Mouse (Mus musculus) layer of hippocampus, postnatal 25 days (tissue): ENCODE data around the gene Zc3h10. TPM values are rescaled to one million over a fixed set of nuclear protein-coding genes. Genes with fewer than 3 reads are reported as not detected.
A peak's percentile ranks its signal among the peaks of the same experiment; 100 is the strongest.
"Not testable (repeated sequence)": the region's sequence is repeated elsewhere in the genome, so short reads cannot be mapped to it uniquely, and the experiment has no call there.

Source experiments
- DNase-seq, 2 experiments: peaks; one replicate each; pipeline ENCODE4 v3.0.0; 2022; ENCODE audit warnings: mixed read lengths in 2 of 2, low spot score in 1 of 2; ENCODE audit errors: extremely low spot score in 1 of 2
- microRNA-seq, 2 experiments: library from miRNA; unstranded; fragments of <30 nt; microRNA quantifications; one replicate each; pipeline ENCODE4 v1.2.0; 2021
- total RNA-seq, 2 experiments: library from RNA; stranded (reverse); gene quantifications; 2 replicates each; pipeline ENCODE4 v1.2.3; 2021

Gene Zc3h10
- total RNA-seq, 2 experiments from 2014 or later, result 13.2 to 14.8 TPM

GRCm38 (mm10) chr10:128499116-128499671, 48.4 kb downstream of the Zc3h10 start:
- DNase-seq, result peak; percentile 52 to 53

DNA sequence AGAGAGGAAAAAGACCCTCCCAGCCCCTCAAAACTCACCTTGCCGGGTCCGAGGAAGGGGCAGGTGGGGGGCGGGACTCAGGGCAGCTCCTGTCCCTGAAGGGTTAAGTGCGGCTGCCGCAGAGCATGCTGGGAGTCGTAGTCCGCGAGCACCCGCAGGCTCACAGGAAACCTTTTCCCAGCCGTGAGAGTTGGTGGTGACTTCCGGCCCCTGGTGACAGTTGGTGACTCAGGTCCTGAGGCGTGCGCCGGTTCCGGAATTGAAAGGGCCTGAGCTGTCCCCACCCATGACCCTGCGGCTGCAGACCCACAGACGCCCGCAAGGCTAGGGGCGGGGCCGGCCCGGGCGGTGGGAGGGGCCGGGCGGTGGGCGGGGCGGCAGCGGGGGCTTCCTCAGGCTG, 49.0 kb downstream of the Zc3h10 start, which contains the start of gene Myl6b:
Myl6b (minus strand) TSS at position 96 of the 400 bp plus-strand sequence.
- DNase-seq, result peak; percentile 88

DNA sequence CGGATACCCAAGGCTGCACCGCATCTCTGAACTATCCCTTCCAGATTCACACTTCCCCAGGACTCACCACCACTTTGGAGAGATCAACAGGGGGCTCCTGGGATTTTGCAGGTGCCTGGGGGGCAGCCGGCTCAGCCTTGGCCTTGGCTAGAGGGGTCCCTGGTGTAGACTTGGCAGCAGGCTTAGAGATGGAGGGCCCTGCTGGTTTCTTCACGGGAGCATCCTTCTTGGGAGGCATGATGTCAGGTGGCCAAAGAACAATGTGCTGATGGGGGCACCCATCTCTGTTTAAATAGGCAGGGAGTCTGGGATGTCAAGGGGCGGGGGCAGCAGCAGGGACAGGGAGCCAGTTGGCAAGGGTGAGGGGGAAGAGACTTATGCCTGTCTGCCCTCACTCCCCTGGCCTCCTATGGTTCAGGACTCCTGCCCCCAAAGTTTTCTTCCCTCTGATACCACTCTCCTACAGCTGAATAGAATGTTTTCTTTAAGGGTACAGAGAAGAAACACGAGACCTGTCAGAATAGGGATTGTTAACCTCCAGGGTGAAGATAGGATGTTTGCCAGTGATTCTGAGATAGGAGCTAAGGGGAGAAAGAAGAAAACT, 50.3 kb downstream of the Zc3h10 start:
- DNase-seq, result no peak

- DNase-seq, result no peak
Measured at GRCm38 (mm10) chr10:128496509-128497077, 51.0 kb downstream of the Zc3h10 start.

DNA sequence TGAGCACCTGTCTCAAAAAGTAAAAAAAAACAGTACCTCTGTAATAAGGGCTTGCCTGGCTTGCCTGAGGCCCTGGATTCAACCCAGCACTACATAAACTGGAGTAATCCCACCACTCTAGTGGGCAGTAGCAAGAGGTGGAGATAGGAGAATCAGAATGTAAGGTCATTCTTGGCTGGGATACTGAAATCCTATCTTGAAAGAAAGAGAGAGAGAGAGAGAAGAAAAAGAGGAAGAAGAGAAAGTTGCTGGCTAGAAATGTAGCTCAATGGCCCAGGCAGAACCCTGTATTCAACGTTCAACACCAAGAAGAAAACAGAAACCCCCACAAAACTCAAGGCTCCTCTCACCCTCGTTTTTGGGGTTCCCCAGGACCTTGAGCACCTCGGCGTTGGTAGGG, 51.7 kb downstream of the Zc3h10 start:
- DNase-seq, result no peak

GRCm38 (mm10) chr10:128495270-128495669, 52.3 kb downstream of the Zc3h10 start:
- DNase-seq, result no peak

DNA sequence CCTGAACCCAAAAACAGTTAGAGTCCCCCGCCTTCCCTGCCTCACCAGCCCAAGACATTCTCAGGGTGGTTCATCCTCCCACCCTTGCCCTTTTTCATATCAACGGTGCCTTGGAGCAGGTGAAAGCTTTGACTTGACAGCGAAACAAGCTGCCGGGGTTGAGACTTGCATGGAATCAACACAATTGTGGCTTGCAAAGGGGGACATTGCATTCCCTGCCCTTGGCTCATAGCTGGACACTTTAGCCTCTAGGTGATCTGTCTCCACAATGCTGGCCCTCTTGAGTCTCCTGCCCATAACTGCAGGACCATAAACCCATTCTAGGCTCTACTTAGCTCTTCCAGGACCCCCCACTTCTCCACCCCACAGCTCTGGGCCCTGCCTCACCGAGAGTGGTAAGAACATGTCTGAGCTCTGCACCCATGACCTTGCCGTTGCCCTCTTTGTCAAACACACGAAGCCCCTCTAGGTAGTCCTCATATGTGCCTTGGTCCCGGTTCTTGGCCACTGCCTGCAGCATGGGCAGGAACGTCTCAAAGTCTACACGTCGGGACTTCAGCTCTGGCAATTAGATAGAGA, 52.8 kb downstream of the Zc3h10 start:
- DNase-seq, result no peak

- peak; percentile 97 to 98 for DNase-seq
Measured at GRCm38 (mm10) chr10:128493695-128494666, 53.6 kb downstream of the Zc3h10 start, which contains the start of gene Myl6. Myl6 (minus strand) TSS chr10:128494145.

DNA sequence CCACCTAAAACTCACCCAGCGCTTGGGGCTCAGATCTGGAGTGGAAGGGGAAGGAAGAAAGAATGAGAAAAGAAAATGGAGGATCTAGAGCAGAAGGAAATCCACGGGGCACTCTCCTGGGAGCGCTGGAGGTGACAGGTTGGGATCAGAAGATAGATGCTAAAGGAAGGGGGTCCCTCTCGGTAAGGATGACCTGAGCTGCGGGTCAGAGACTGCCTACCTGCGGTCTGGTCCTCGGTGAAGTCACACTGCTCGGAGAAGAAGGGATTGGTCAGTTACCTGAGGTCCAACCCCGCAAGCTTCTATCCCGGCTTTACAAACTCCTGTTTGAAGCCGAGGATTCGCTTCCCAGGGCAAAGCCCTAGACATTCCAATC, 54.3 kb downstream of the Zc3h10 start:
- DNase-seq, result no peak

DNA sequence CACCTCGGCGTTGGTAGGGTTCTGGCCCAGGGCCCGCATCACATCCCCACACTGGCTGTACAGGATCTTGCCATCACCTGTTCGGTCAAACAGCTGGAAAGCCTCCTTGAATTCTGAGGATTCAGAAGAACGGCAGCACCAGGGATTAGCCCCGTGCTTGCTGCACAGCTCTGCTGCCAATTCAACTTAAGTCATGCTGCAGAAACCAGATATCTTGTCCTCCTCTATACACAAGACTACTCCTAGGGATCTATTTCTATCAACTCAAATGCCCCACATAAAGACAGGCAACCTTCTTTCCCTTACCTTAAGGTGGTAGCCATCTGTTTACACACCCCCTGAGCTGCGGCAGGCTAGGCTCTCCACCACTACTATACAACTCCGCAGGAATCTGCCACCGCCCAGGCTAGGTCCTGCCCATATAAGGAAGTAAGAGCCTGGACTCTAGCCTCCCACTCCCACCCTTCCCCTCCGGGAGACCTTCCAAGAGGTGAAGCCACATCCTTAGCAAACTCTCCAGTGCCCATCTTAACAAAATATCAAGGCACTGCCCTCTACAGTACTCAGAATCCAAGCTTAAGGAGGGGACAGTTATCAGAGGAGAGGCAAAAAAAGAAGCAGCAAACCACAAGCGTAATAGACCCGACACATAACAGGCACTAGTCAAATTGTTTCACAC, 54.8 kb downstream of the Zc3h10 start:
- DNase-seq, result no peak

GRCm38 (mm10) chr10:128492051-128492450, 55.5 kb downstream of the Zc3h10 start:
- not testable (repeated sequence) for DNase-seq

Small RNAs within 50 kb of the gene (microRNA-seq; reads per million reads assigned to microRNA genes)
- gene Gm47275 (0 reads per million in 2 experiments), gene Mir6916 (0 to 0.37 reads per million in 2 experiments), gene Mir6917 (0.20 to 0.37 reads per million in 2 experiments)

Other genes with a start within 250 kb of the Zc3h10 start
- gene Il23a, start 249.0 kb downstream of the Zc3h10 start, total RNA-seq, result 1 to 10 TPM in 1 of 2 experiments, under 1 TPM in 1; 0.84 to 1.1 TPM
- 10 to 100 TPM; 12.3 to 17.4 TPM for gene Pan2, start 244.4 kb downstream of the Zc3h10 start, total RNA-seq
- 10 to 100 TPM; 81.1 to 92.0 TPM for gene Cnpy2, start 225.3 kb downstream of the Zc3h10 start, total RNA-seq
- 100 to 1,000 TPM; 232 to 242 TPM for gene Cs, start 210.0 kb downstream of the Zc3h10 start, total RNA-seq
- gene Coq10a, start 178.8 kb downstream of the Zc3h10 start, total RNA-seq, result 10 to 100 TPM; 52.9 to 53.5 TPM
- 10 to 100 TPM; 54.7 to 69.5 TPM for gene Ankrd52, start 170.7 kb downstream of the Zc3h10 start, total RNA-seq
- gene Slc39a5, start 146.5 kb downstream of the Zc3h10 start, total RNA-seq, result not detected
- gene Nabp2, start 136.3 kb downstream of the Zc3h10 start, total RNA-seq, result 100 to 1,000 TPM in 1 of 2 experiments, 10 to 100 TPM in 1; 96.7 to 101 TPM
- gene Rnf41, start 136.1 kb downstream of the Zc3h10 start, total RNA-seq, result 10 to 100 TPM; 68.0 to 76.9 TPM
- gene Smarcc2, start 88.5 kb downstream of the Zc3h10 start, total RNA-seq, result 100 to 1,000 TPM; 228 to 242 TPM
- gene Myl6, start 53.6 kb downstream of the Zc3h10 start, total RNA-seq, result 100 to 1,000 TPM; 551 to 619 TPM
- 10 to 100 TPM; 17.4 to 18.9 TPM for gene Myl6b, start 49.1 kb downstream of the Zc3h10 start, total RNA-seq
- 1 to 10 TPM; 4.6 to 5.0 TPM for gene Esyt1, start 21.9 kb downstream of the Zc3h10 start, total RNA-seq
- gene Rpl41, start 1.5 kb upstream of the Zc3h10 start, total RNA-seq, result 1,000 to 10,000 TPM; 1,459 to 1,623 TPM
- 10 to 100 TPM; 62.9 to 65.3 TPM for gene Pa2g4, start 18.2 kb upstream of the Zc3h10 start, total RNA-seq
- gene Erbb3, start 41.9 kb upstream of the Zc3h10 start, total RNA-seq, result 1 to 10 TPM; 9.7 to 10.0 TPM
- gene Rps26, start 79.0 kb upstream of the Zc3h10 start, total RNA-seq, result 100 to 1,000 TPM; 321 to 324 TPM
- 10 to 100 TPM; 10.7 to 17.2 TPM for gene Ikzf4, start 98.2 kb upstream of the Zc3h10 start, total RNA-seq
- 10 to 100 TPM; 11.4 to 13.3 TPM for gene Suox, start 126.3 kb upstream of the Zc3h10 start, total RNA-seq
- 100 to 1,000 TPM; 130 to 136 TPM for gene Rab5b, start 148.5 kb upstream of the Zc3h10 start, total RNA-seq
- gene Pmel, start 156.4 kb upstream of the Zc3h10 start, total RNA-seq, result under 1 TPM; 0.49 to 0.62 TPM
- 1 to 10 TPM; 2.7 to 4.0 TPM for gene Cdk2, start 157.3 kb upstream of the Zc3h10 start, total RNA-seq
- gene Dgka, start 197.1 kb upstream of the Zc3h10 start, total RNA-seq, result 1 to 10 TPM; 9.3 to 9.8 TPM
- 10 to 100 TPM; 25.1 to 26.3 TPM for gene Pym1, start 200.1 kb upstream of the Zc3h10 start, total RNA-seq
- gene Mmp19, start 243.1 kb upstream of the Zc3h10 start, total RNA-seq, result under 1 TPM; 0.54 to 0.81 TPM